Mouse (Mus musculus) heart, postnatal 0 days (tissue): ENCODE results near the gene Rpp14. TPM values are rescaled to one million over a fixed set of nuclear protein-coding genes. Genes with fewer than 3 reads are reported as not detected.

ENCODE experiments used
- ATAC-seq: fragments of 200-750 bp; cut with Nextera tagmentation; 2 replicates; pipeline ENCODE4 v1.8.0; 2017; ENCODE audit warnings: low read depth, moderate number of reproducible peaks, moderate library complexity; ENCODE audit not compliant: insufficient read depth
- DNase-seq: peaks from one replicate; pipeline ENCODE4 v3.0.0-alpha.2; 2016; ENCODE audit warnings: low spot score
- H3K27ac ChIP-seq: fragments of 300-500 bp; sonication (generic); 2 replicates; pipeline ENCODE4 v1.5.1; 2014; ENCODE audit warnings: low read depth, mild to moderate bottlenecking
- H3K27me3 ChIP-seq: fragments of 300-500 bp; sonication (generic); 2 replicates; pipeline ENCODE4 v1.6.1; 2014; ENCODE audit warnings: low read length, mixed read lengths; ENCODE audit not compliant: control insufficient read depth, insufficient read depth
- H3K36me3 ChIP-seq: fragments of 300-500 bp; sonication (generic); replicated peaks from 2 replicates; pipeline ENCODE4 v1.6.1; 2014; ENCODE audit warnings: low read length, mixed read lengths; ENCODE audit not compliant: control insufficient read depth, insufficient read depth
- H3K4me1 ChIP-seq: fragments of 300-500 bp; sonication (generic); 2 replicates; pipeline ENCODE4 v1.6.1; 2014; ENCODE audit warnings: antibody characterized with exemption; ENCODE audit not compliant: control insufficient read depth, insufficient read depth
- H3K4me2 ChIP-seq: fragments of 300-500 bp; sonication (generic); 2 replicates; pipeline ENCODE4 v1.6.1; 2014; ENCODE audit warnings: low read depth, mild to moderate bottlenecking, low read length, moderate library complexity
- H3K4me3 ChIP-seq: fragments of 300-500 bp; sonication (generic); 2 replicates; pipeline ENCODE4 v1.5.1; 2014; ENCODE audit warnings: low read depth, low read length
- H3K9ac ChIP-seq: fragments of 300-500 bp; sonication (generic); replicated peaks from 2 replicates; pipeline ENCODE4 v1.6.1; 2014; ENCODE audit warnings: low read depth, low read length, mixed read lengths
- H3K9me3 ChIP-seq: fragments of 300-500 bp; sonication (generic); replicated peaks from 2 replicates; pipeline ENCODE4 v1.6.1; 2016; ENCODE audit warnings: low read length; ENCODE audit not compliant: control insufficient read depth
- CTCF ChIP-seq: IDR thresholded peaks from 2 replicates; pipeline ENCODE4 v1.5.1; 2016; ENCODE audit warnings: antibody characterized with exemption, control low read depth, low read depth
- EP300 ChIP-seq: IDR thresholded peaks from 2 replicates; pipeline ENCODE4 v1.6.1; 2016; ENCODE audit warnings: antibody characterized with exemption, low read depth
- WGBS: fragments of 180-500 bp; shearing (Covaris S2); extraction: QIAGEN DNeasy Blood & Tissue Kit; methylation state at CpG from one replicate; pipeline ENCODE4 v1.1.7; 2014; 5-methylcytosine and 5-hydroxymethylcytosine counted together
- polyA plus RNA-seq: library from polyadenylated mRNA; unstranded; fragments of >200 nt; fragmentation: Nextera tagmentation; extraction: Ambion mirVana; gene quantifications from 2 replicates; pipeline ENCODE4 v1.2.1, GENCODE M21; 2015
- total RNA-seq: library from RNA; depleted of rRNA; stranded (reverse); fragments of >200 nt; gene quantifications from 2 replicates; pipeline ENCODE4 v1.2.3, GENCODE M21; 2014; ENCODE audit warnings: low replicate concordance; rRNA removed

Rpp14 gene
- 22.7 and 61.8 TPM in 2 replicates for total RNA-seq
- polyA plus RNA-seq: 42.4 and 42.8 TPM in 2 replicates

GRCm38 (mm10) chr14:8080165-8080679 is at the start of gene Rpp14:
TSS of gene Rpp14 (plus strand) at chr14:8080367.
- 0 out of 2 replicates have a peak, but pooled peaks cover 14% of the 10 kb centered on the region for H3K4me1 ChIP-seq
- no peaks in the 10 kb centered on the region for H3K27me3 ChIP-seq
- peak within 1 kb of the TSS; percentile 99 for H3K27ac ChIP-seq
- H3K4me3 ChIP-seq: peak within 1 kb of the TSS; percentile 64
- H3K9ac ChIP-seq: peak within 1 kb of the TSS; percentile 68
- under 1% methylated on average over 47 of the region's 47 CpGs for WGBS
- peak within 1 kb of the TSS; percentile 87 for H3K4me2 ChIP-seq
- DNase-seq (peak; percentile 95), ATAC-seq (peak; percentile 96)
- no peaks in the 10 kb centered on the region for H3K9me3 ChIP-seq
- peak; percentile 62; the same call in 1 of the 2 replicates for TF ChIP-seq EP300
- peak; percentile 96 for TF ChIP-seq CTCF
- peaks cover 25% of the 10 kb centered on the region for H3K36me3 ChIP-seq

GRCm38 (mm10) chr14:8030535-8030934 is 49.6 kb upstream of the Rpp14 start:
- Histone ChIP-seq H3K9ac (no peak overlapping the region), H3K27ac (peak overlapping the region; percentile 64), H3K4me1 (peaks cover 8% of the 10 kb centered on the region; the same call in 1 of the 2 replicates), H3K4me3 (no peak overlapping the region), H3K4me2 (no peak overlapping the region), H3K9me3 (no peaks in the 10 kb centered on the region), H3K27me3 (no peaks in the 10 kb centered on the region), H3K36me3 (no peaks in the 10 kb centered on the region)
- peak; percentile 84 for ATAC-seq
- 45% methylated on average over 4 of the region's 4 CpGs for WGBS
- DNase-seq: peak; percentile 59
- TF ChIP-seq CTCF (no peak), EP300 (no peak)

- H3K27ac ChIP-seq: no peak overlapping the region
- no peak overlapping the region for H3K4me3 ChIP-seq
- 0 out of 2 replicates have a peak, but pooled peaks cover 7% of the 10 kb centered on the region for H3K4me1 ChIP-seq
- no peaks in the 10 kb centered on the region for H3K9me3 ChIP-seq
- peak; percentile 45 for DNase-seq
- H3K4me2 ChIP-seq: no peak overlapping the region
- H3K27me3 ChIP-seq: no peaks in the 10 kb centered on the region
- no peak for TF ChIP-seq CTCF
- TF ChIP-seq EP300: no peak
- no peak overlapping the region for H3K9ac ChIP-seq
- no peaks in the 10 kb centered on the region for H3K36me3 ChIP-seq
- peak; percentile 67 for ATAC-seq
- WGBS: 60% methylated on average over 13 of the region's 13 CpGs
These were observed 47.9 kb upstream of the Rpp14 start for GRCm38 (mm10) chr14:8032087-8032944.

- WGBS: 75% methylated on average over 5 of the region's 5 CpGs
- no peak for TF ChIP-seq EP300
- no peak for TF ChIP-seq CTCF
These were observed 45.6 kb upstream of the Rpp14 start for GRCm38 (mm10) chr14:8034561-8034960.

GRCm38 (mm10) chr14:8035951-8036350 is 44.2 kb upstream of the Rpp14 start:
- WGBS: 88% methylated on average over 6 of the region's 6 CpGs
- Histone ChIP-seq H3K9me3 (no peaks in the 10 kb centered on the region), H3K4me2 (no peak overlapping the region), H3K27me3 (no peaks in the 10 kb centered on the region), H3K27ac (no peak overlapping the region), H3K4me3 (no peak overlapping the region), H3K9ac (no peak overlapping the region), H3K36me3 (no peaks in the 10 kb centered on the region), H3K4me1 (0 out of 2 replicates have a peak, but pooled peaks cover 3% of the 10 kb centered on the region)
- ATAC-seq (no peak), DNase-seq (no peak)
- TF ChIP-seq EP300 (no peak), CTCF (no peak)

More at GRCm38 (mm10) chr14:8034561-8034960, 45.6 kb upstream of the Rpp14 start:
- Histone ChIP-seq H3K27me3 (no peaks in the 10 kb centered on the region), H3K4me2 (no peak overlapping the region), H3K9me3 (no peaks in the 10 kb centered on the region), H3K4me1 (0 out of 2 replicates have a peak, but pooled peaks cover 7% of the 10 kb centered on the region), H3K9ac (no peak overlapping the region), H3K4me3 (no peak overlapping the region), H3K36me3 (no peaks in the 10 kb centered on the region), H3K27ac (no peak overlapping the region)
- no peak for ATAC-seq
- DNase-seq: no peak
